Mouse (Mus musculus) urinary bladder, postnatal 10 days (tissue): ENCODE data around the gene Trio.

Experiments
- DNase-seq: peaks from one replicate; pipeline ENCODE4 v3.0.0; 2022; ENCODE audit warnings: low spot score

The Trio gene

GRCm38 (mm10) chr15:27715331-27715730 lies 310.3 kb downstream of the Trio start:
- DNase-seq = no peak

GRCm38 (mm10) chr15:27710698-27711097 lies 314.9 kb downstream of the Trio start:
- DNase-seq = no peak

GRCm38 (mm10) chr15:27708968-27709612 lies 316.6 kb downstream of the Trio start:
- no peak for DNase-seq

- DNase-seq = no peak
Observed at GRCm38 (mm10) chr15:27708499-27708898, 317.1 kb downstream of the Trio start.

- DNase-seq = no peak
Observed at GRCm38 (mm10) chr15:27702972-27703313, 322.7 kb downstream of the Trio start.

GRCm38 (mm10) chr15:27702031-27702971 lies 323.3 kb downstream of the Trio start:
- no peak for DNase-seq

GRCm38 (mm10) chr15:27697632-27698031 lies 328.0 kb downstream of the Trio start:
- DNase-seq = no peak

- DNase-seq = no peak
Observed at GRCm38 (mm10) chr15:27693235-27693634, 332.4 kb downstream of the Trio start.

- DNase-seq = no peak
Observed at GRCm38 (mm10) chr15:27692161-27692560, 333.5 kb downstream of the Trio start.

- DNase-seq = no peak
Observed at GRCm38 (mm10) chr15:27691213-27691612, 334.4 kb downstream of the Trio start.

- DNase-seq = no peak
Observed at GRCm38 (mm10) chr15:27688041-27688651, 337.5 kb downstream of the Trio start.

- no peak for DNase-seq
Observed at GRCm38 (mm10) chr15:27684813-27685212, 340.8 kb downstream of the Trio start.

GRCm38 (mm10) chr15:27683206-27683605 lies 342.4 kb downstream of the Trio start:
- DNase-seq = no peak

- no peak for DNase-seq
Observed at GRCm38 (mm10) chr15:27682619-27683018, 343.0 kb downstream of the Trio start.

GRCm38 (mm10) chr15:27681419-27682187 lies 344.0 kb downstream of the Trio start, which contains the start of gene Otulinl:
Otulinl (minus strand) TSS chr15:27681579.
- DNase-seq = peak; percentile 74

- no peak for DNase-seq
Observed at GRCm38 (mm10) chr15:27680997-27681396, 344.7 kb downstream of the Trio start.
